Mouse (Mus musculus) regulatory T cell (primary cell): ENCODE data around the gene Gimap9.

ENCODE experiments used
- in situ Hi-C: fragments of 300-600 bp; cut with MboI, MseI; formaldehyde crosslinking; loops from one replicate; pipeline ENCODE4 v1.15.1; 2025; ENCODE audit warnings: high pct_unique_total_duplicates

The Gimap9 gene

GRCm38 (mm10) chr6:48675931-48676859 is at the start of gene Gimap9:
TSS of gene Gimap9 (plus strand) at chr6:48676129.
- in situ Hi-C loops = loop anchor here (5.0 to 10.0 kb wide), 3 partner anchors 46 to 999 kb away; partner anchors contain the start of gene Gimap5

GRCm38 (mm10) chr6:48626464-48626863 is 49.5 kb upstream of the Gimap9 start, which contains the start of gene AI854703:
TSS of gene AI854703 (plus strand) at chr6:48626764.
- in situ Hi-C loops = loop anchor here (10.0 kb wide), 1 partner anchor 308 kb away; no protein-coding TSS in a partner anchor

GRCm38 (mm10) chr6:48626984-48627383 is 48.9 kb upstream of the Gimap9 start:
- in situ Hi-C loops = loop anchor here (10.0 kb wide), 1 partner anchor 308 kb away; no protein-coding TSS in a partner anchor

- in situ Hi-C loops = loop anchor here (10.0 kb wide), 1 partner anchor 307 kb away; no protein-coding TSS in a partner anchor
These were observed 48.4 kb upstream of the Gimap9 start for GRCm38 (mm10) chr6:48627511-48627924.

GRCm38 (mm10) chr6:48628377-48628776 is 47.6 kb upstream of the Gimap9 start:
- in situ Hi-C loops = loop anchor here (10.0 kb wide), 1 partner anchor 306 kb away; no protein-coding TSS in a partner anchor

GRCm38 (mm10) chr6:48628808-48629660 is 46.9 kb upstream of the Gimap9 start:
- in situ Hi-C loops = loop anchor here (10.0 kb wide), 1 partner anchor 306 kb away; no protein-coding TSS in a partner anchor

- in situ Hi-C loops = loop anchor here (5.0 to 10.0 kb wide), 3 partner anchors 42 to 445 kb away; partner anchors contain the start of gene Gm45021
These were observed 46.3 kb upstream of the Gimap9 start for GRCm38 (mm10) chr6:48629661-48630034.

GRCm38 (mm10) chr6:48630831-48631230 is 45.1 kb upstream of the Gimap9 start:
- in situ Hi-C loops = loop anchor here (5.0 to 10.0 kb wide), 2 partner anchors 44 to 446 kb away; partner anchors contain the start of gene Gm45021

- in situ Hi-C loops = loop anchor here (5.0 to 10.0 kb wide), 2 partner anchors 98 to 450 kb away; partner anchors contain the start of gene Atp6v0e2
These were observed 40.8 kb upstream of the Gimap9 start for GRCm38 (mm10) chr6:48635105-48635504.

- in situ Hi-C loops = loop anchor here (5.0 to 10.0 kb wide), 2 partner anchors 99 to 452 kb away; partner anchors contain the start of gene Atp6v0e2
These were observed 39.4 kb upstream of the Gimap9 start for GRCm38 (mm10) chr6:48636515-48636914.

- in situ Hi-C loops = loop anchor here (5.0 to 10.0 kb wide), 2 partner anchors 101 to 453 kb away; partner anchors contain the start of gene Atp6v0e2
These were observed 38.0 kb upstream of the Gimap9 start for GRCm38 (mm10) chr6:48637811-48638500.

GRCm38 (mm10) chr6:48638553-48638952 is 37.4 kb upstream of the Gimap9 start:
- in situ Hi-C loops = loop anchor here (5.0 to 10.0 kb wide), 2 partner anchors 101 to 454 kb away; partner anchors contain the start of gene Atp6v0e2

- in situ Hi-C loops = loop anchor here (10.0 kb wide), 1 partner anchor 1913 kb away; no protein-coding TSS in a partner anchor
These were observed 34.5 kb upstream of the Gimap9 start for GRCm38 (mm10) chr6:48641391-48641790.

- in situ Hi-C loops = loop anchor here (10.0 kb wide), 1 partner anchor 1912 kb away; no protein-coding TSS in a partner anchor
These were observed 33.1 kb upstream of the Gimap9 start for GRCm38 (mm10) chr6:48642764-48643292.

- in situ Hi-C loops = loop anchor here (5.0 to 10.0 kb wide), 4 partner anchors 37 to 1909 kb away; partner anchors contain the start of genes Gimap3, Gimap4 and Gimap6
These were observed 30.1 kb upstream of the Gimap9 start for GRCm38 (mm10) chr6:48645660-48646308.

- in situ Hi-C loops = loop anchor here (5.0 to 10.0 kb wide), 4 partner anchors 36 to 1909 kb away; partner anchors contain the start of genes Gimap3, Gimap4 and Gimap6
These were observed 29.6 kb upstream of the Gimap9 start for GRCm38 (mm10) chr6:48646309-48646690.

GRCm38 (mm10) chr6:48646995-48647394 is 28.9 kb upstream of the Gimap9 start, which contains the start of gene Gimap8:
TSS of gene Gimap8 (plus strand) at chr6:48647234.
- in situ Hi-C loops = loop anchor here (5.0 to 10.0 kb wide), 4 partner anchors 35 to 1908 kb away; partner anchors contain the start of genes Gimap3, Gimap4 and Gimap6

- in situ Hi-C loops = loop anchor here (5.0 to 10.0 kb wide), 4 partner anchors 35 to 1907 kb away; partner anchors contain the start of genes Gimap3, Gimap4 and Gimap6
These were observed 28.3 kb upstream of the Gimap9 start for GRCm38 (mm10) chr6:48647611-48648010.

GRCm38 (mm10) chr6:48648779-48649178 is 27.1 kb upstream of the Gimap9 start:
- in situ Hi-C loops = loop anchor here (5.0 to 10.0 kb wide), 4 partner anchors 34 to 1906 kb away; partner anchors contain the start of genes Gimap3, Gimap4 and Gimap6
